Mouse (Mus musculus) forebrain, embryonic 11.5 days (tissue): ENCODE data around the gene Arpp19. TPM values are rescaled to one million over a fixed set of nuclear protein-coding genes. Genes with fewer than 3 reads are reported as not detected.
A peak's percentile ranks its signal among the peaks of the same experiment; 100 is the strongest.

Experiments used
- ATAC-seq: fragments of 200-750 bp; cut with Nextera tagmentation; replicated peaks from 2 replicates; pipeline ENCODE4 v1.8.0; 2017; ENCODE audit warnings: moderate TSS enrichment; ENCODE audit not compliant: low FRiP score
- DNase-seq: peaks from one replicate; pipeline ENCODE4 v3.0.0-alpha.2; 2017; ENCODE audit warnings: low spot score
- H3K27ac ChIP-seq: fragments of 300-500 bp; sonication (generic); 2 replicates; pipeline ENCODE4 v1.5.1; 2014; ENCODE audit warnings: low read depth, low read length
- H3K27me3 ChIP-seq: fragments of 300-500 bp; sonication (generic); 2 replicates; pipeline ENCODE4 v1.6.1; 2014; ENCODE audit warnings: mild to moderate bottlenecking, low read length, mixed read lengths; ENCODE audit not compliant: control insufficient read depth, insufficient read depth
- H3K36me3 ChIP-seq: fragments of 300-500 bp; sonication (generic); 2 replicates; pipeline ENCODE4 v1.6.1; 2014; ENCODE audit warnings: mild to moderate bottlenecking, low read length, moderate library complexity, mixed read lengths; ENCODE audit not compliant: control insufficient read depth, insufficient read depth
- H3K4me1 ChIP-seq: fragments of 300-500 bp; sonication (generic); replicated peaks from 2 replicates; pipeline ENCODE4 v1.6.1; 2014; ENCODE audit warnings: low read length, mixed read lengths; ENCODE audit not compliant: control insufficient read depth, insufficient read depth
- H3K4me2 ChIP-seq: fragments of 300-500 bp; sonication (generic); 2 replicates; pipeline ENCODE4 v1.6.1; 2014; ENCODE audit warnings: low read depth, mild to moderate bottlenecking, low read length, moderate library complexity, mixed read lengths; ENCODE audit not compliant: severe bottlenecking
- H3K4me3 ChIP-seq: fragments of 300-500 bp; sonication (generic); 2 replicates; pipeline ENCODE4 v1.5.1; 2014; ENCODE audit warnings: low read depth, low read length
- H3K9ac ChIP-seq: fragments of 300-500 bp; sonication (generic); 2 replicates; pipeline ENCODE4 v1.6.1; 2014; ENCODE audit warnings: low read length
- H3K9me3 ChIP-seq: fragments of 300-500 bp; sonication (generic); 2 replicates; pipeline ENCODE4 v1.6.1; 2016; ENCODE audit warnings: low read length, mixed read lengths; ENCODE audit not compliant: control insufficient read depth
- WGBS: fragments of 180-500 bp; shearing (Covaris S2); extraction: QIAGEN DNeasy Blood & Tissue Kit; methylation state at CpG from one replicate; pipeline ENCODE4 v1.1.7; 2014; 5-methylcytosine and 5-hydroxymethylcytosine counted together
- polyA plus RNA-seq: library from polyadenylated mRNA; unstranded; fragments of >200 nt; fragmentation: Nextera tagmentation; extraction: Ambion mirVana; gene quantifications from 2 replicates; pipeline ENCODE4 v1.2.1, GENCODE M21; 2014

Gene Arpp19
- polyA plus RNA-seq, 1 experiment from 2014 or later = 333 TPM

- Histone ChIP-seq H3K4me2 (no peak overlapping the region), H3K4me1 (no peaks in the 10 kb centered on the region), H3K9ac (no peak overlapping the region), H3K4me3 (no peak overlapping the region), H3K27me3 (no peaks in the 10 kb centered on the region), H3K27ac (no peak overlapping the region), H3K36me3 (no peaks in the 10 kb centered on the region), H3K9me3 (no peaks in the 10 kb centered on the region)
- DNase-seq (no peak), ATAC-seq (no peak)
- WGBS = 69% methylated on average over 6 of the region's 6 CpGs
Observed at GRCm38 (mm10) chr9:75025689-75026088, 11.7 kb upstream of the Arpp19 start.

DNA sequence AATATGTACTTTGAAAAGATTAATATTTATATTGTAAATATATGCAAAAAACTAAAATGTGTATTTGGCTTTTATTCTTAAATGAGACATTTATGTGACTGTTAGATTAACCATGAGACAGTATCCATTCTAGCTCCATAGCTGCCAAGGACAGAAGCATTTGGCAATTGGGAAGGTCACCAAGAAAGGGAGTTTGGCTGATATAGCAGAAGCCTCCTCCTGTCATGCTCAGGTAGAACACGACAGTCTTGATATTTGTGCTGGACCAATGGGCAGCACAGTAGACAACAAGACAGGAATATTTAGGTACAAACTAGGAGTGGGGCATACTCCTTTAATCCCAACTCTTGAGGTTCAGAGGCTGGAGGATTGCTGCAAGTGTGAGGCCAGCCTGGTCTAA, 5.0 kb upstream of the Arpp19 start:
- DNase-seq = no peak
- Histone ChIP-seq H3K4me3 (no peak overlapping the region), H3K4me2 (no peak overlapping the region), H3K9ac (no peak overlapping the region), H3K4me1 (no peaks in the 10 kb centered on the region), H3K27ac (no peak overlapping the region), H3K36me3 (no peaks in the 10 kb centered on the region), H3K9me3 (no peaks in the 10 kb centered on the region), H3K27me3 (no peaks in the 10 kb centered on the region)
- no peak for ATAC-seq
- 83% methylated on average over 1 of the region's 1 CpGs for WGBS

DNA sequence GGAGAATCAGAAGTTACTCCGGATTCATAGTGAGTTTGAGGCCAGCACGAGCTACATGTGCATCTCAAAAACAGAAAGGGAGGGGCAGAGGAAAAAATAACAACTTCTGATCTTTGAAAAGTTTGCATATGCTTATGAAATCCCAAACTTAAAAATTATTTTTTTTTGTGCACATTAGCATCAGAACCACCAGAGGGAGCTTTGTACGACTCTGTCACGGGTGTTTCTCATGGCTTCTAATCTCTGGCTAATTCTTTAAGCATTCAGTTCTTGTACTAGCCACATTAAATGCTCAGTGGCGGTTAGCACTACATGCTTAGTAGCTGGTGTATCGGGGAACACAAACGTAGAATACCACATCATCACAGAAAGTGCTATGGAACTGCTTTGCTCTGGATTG, 4.3 kb upstream of the Arpp19 start:
- H3K4me3 ChIP-seq = no peak overlapping the region
- no peaks in the 10 kb centered on the region for H3K27me3 ChIP-seq
- no peak for DNase-seq
- no peak for ATAC-seq
- no peak overlapping the region for H3K9ac ChIP-seq
- 59% methylated on average over 7 of the region's 7 CpGs for WGBS
- H3K9me3 ChIP-seq = no peaks in the 10 kb centered on the region
- H3K4me2 ChIP-seq = no peak overlapping the region
- no peaks in the 10 kb centered on the region for H3K4me1 ChIP-seq
- no peaks in the 10 kb centered on the region for H3K36me3 ChIP-seq
- no peak overlapping the region for H3K27ac ChIP-seq

- Histone ChIP-seq H3K9me3 (no peaks in the 10 kb centered on the region), H3K27me3 (no peaks in the 10 kb centered on the region), H3K27ac (no peak overlapping the region), H3K9ac (no peak overlapping the region), H3K4me3 (no peak overlapping the region), H3K4me2 (no peak overlapping the region), H3K4me1 (peaks cover 3% of the 10 kb centered on the region; the same call in 1 of the 2 replicates), H3K36me3 (no peaks in the 10 kb centered on the region)
- no peak for DNase-seq
- WGBS = 60% methylated on average over 1 of the region's 1 CpGs
- no peak for ATAC-seq
Observed at GRCm38 (mm10) chr9:75034691-75035090, 2.7 kb upstream of the Arpp19 start.

- peaks cover 3% of the 10 kb centered on the region; the same call in 1 of the 2 replicates for H3K4me1 ChIP-seq
- DNase-seq (no peak), ATAC-seq (no peak)
- no peak overlapping the region for H3K4me3 ChIP-seq
- H3K36me3 ChIP-seq = no peaks in the 10 kb centered on the region
- 79% methylated on average over 4 of the region's 4 CpGs for WGBS
- no peaks in the 10 kb centered on the region for H3K27me3 ChIP-seq
- H3K9ac ChIP-seq = no peak overlapping the region
- no peak overlapping the region for H3K4me2 ChIP-seq
- H3K9me3 ChIP-seq = no peaks in the 10 kb centered on the region
- H3K27ac ChIP-seq = no peak overlapping the region
Observed at GRCm38 (mm10) chr9:75035944-75036343, 1.5 kb upstream of the Arpp19 start.

- WGBS = 1% methylated on average over 10 of the region's 10 CpGs
- DNase-seq = no peak
- Histone ChIP-seq H3K4me3 (peak overlapping the region; percentile 98), H3K27me3 (no peaks in the 10 kb centered on the region), H3K9me3 (no peaks in the 10 kb centered on the region), H3K27ac (0 out of 2 replicates have a peak overlapping the region, but pooled peaks have one; percentile 37), H3K4me2 (peak overlapping the region; percentile 73), H3K9ac (peak overlapping the region; percentile 91), H3K4me1 (peaks cover 3% of the 10 kb centered on the region; the same call in 1 of the 2 replicates), H3K36me3 (no peaks in the 10 kb centered on the region)
- no peak for ATAC-seq
Observed at GRCm38 (mm10) chr9:75038357-75038688, 909 bp downstream of the Arpp19 start.

DNA sequence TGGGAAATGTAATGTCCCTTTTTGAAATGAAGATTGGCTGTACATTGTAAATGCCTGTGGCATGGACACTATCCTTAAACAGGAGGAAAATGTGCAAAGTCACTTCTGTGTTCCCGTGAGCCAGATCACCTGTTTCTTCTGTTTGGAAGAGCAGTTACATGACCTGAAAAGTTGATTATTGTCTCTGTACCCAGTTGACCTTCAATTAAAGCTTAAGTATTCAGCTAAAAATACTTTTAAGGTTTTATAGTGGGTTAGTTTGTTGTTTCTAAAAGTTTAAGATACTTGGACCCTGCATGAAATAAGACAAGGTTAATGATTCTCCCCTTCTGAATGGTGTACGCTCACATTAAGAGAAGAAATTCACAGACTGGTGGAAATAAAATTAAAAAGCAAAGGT, 3.2 kb downstream of the Arpp19 start:
- H3K4me2 ChIP-seq = no peak overlapping the region
- 90% methylated on average over 2 of the region's 2 CpGs for WGBS
- H3K27ac ChIP-seq = no peak overlapping the region
- H3K27me3 ChIP-seq = no peaks in the 10 kb centered on the region
- no peak overlapping the region for H3K9ac ChIP-seq
- H3K36me3 ChIP-seq = no peaks in the 10 kb centered on the region
- H3K4me3 ChIP-seq = no peak overlapping the region
- DNase-seq (no peak), ATAC-seq (no peak)
- H3K9me3 ChIP-seq = no peaks in the 10 kb centered on the region
- peaks cover 3% of the 10 kb centered on the region; the same call in 1 of the 2 replicates for H3K4me1 ChIP-seq

DNA sequence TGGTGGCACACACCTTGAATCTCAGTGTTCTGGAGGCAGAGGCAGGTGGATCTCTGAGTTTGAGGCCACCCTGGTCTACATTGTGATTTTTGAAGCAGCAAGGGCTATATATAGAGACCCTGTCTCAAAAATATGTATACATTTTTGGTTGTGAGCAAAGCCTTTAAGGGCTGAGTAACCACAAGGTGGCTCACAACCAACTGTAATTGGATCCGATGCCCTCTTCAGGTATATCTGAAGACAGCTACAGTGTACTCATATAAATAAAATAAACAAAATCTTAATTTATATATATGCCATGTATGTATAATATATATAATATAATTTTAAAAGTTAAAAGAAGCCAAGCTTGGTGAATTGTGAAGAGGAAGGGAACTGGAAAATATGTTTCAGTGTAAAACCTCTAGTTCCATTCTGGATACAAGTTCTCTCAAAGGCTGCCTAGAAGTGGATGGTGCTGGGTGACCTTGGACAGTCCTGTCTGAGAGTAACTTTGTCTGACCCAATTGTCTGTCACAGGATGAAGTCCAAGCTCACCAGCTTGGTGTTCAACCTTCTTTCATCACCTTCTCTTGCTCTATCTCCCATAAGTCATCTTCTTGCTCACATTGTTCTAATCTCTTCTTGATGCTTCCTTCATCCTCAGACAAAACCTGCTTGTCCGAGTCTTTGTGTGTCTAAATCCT, 4.6 kb downstream of the Arpp19 start:
- H3K36me3 ChIP-seq = no peaks in the 10 kb centered on the region
- ATAC-seq (no peak), DNase-seq (no peak)
- no peaks in the 10 kb centered on the region for H3K9me3 ChIP-seq
- H3K9ac ChIP-seq = no peak overlapping the region
- WGBS = 85% methylated on average over 2 of the region's 2 CpGs
- H3K4me1 ChIP-seq = peaks cover 3% of the 10 kb centered on the region; the same call in 1 of the 2 replicates
- no peaks in the 10 kb centered on the region for H3K27me3 ChIP-seq
- no peak overlapping the region for H3K27ac ChIP-seq
- no peak overlapping the region for H3K4me3 ChIP-seq
- H3K4me2 ChIP-seq = no peak overlapping the region

DNA sequence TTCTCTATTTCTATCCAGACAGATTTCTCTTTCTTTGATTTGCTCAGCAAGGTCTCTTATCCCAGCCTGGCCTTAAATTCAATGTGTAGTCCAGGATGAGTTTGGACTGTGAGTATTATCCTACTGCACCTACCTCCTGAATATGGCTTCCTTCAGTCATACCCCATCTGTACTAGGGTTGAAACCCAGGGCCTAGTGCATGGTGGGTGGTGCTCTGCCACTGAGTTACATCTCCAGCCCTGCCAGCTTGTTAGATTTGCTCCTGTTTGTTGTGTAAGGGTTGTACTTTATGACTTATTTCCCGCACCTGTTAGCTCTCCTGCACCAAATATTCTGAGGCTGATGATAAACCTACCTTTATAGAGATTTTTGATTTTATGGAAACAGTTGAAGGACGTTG, 5.8 kb downstream of the Arpp19 start:
- ATAC-seq (no peak), DNase-seq (no peak)
- H3K27me3 ChIP-seq = no peaks in the 10 kb centered on the region
- no peak overlapping the region for H3K9ac ChIP-seq
- H3K4me1 ChIP-seq = peaks cover 3% of the 10 kb centered on the region; the same call in 1 of the 2 replicates
- 92% methylated on average over 2 of the region's 2 CpGs for WGBS
- H3K36me3 ChIP-seq = no peaks in the 10 kb centered on the region
- no peak overlapping the region for H3K27ac ChIP-seq
- no peak overlapping the region for H3K4me2 ChIP-seq
- H3K9me3 ChIP-seq = no peaks in the 10 kb centered on the region
- no peak overlapping the region for H3K4me3 ChIP-seq
